Mouse (Mus musculus): ENCODE results near the gene Pcsk6.

The Pcsk6 gene

DNA sequence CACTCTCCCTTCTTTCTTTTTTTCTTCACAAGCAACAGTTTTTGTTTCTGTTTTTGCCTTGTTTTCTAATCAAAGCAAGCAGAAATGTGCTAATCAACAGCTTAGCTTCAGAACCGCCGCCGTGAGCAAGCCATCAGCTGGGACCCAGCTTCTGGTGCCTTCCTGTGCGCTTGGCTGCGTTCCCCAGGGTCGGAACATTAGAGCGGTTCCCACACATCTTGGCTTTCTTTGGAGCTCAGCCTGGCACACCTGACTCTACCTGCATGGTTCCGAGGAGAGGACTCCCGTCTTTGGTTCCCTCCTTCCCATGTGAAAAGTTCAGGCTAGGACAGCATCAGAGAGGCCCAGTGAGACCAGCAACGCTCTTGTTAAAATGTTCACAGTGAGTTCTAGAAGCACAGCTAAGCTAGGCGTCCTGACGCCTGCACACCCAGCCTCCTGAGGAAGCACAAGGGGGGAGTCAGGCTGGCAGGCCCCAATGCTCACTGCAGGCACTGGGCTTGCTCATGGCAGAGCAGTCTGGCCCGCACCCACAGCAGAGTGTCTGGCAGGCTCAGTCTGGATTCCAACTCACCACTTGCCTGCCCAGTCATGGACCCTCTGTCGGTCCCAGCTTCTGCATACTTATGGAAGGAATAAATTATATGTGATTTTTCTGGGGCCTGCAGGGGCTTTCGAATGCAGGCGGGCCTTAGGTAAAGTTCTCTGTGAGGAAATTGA is 139.7 kb downstream of the Pcsk6 start:
- DNase-seq (ENCODE audit: low read depth, low spot score) = no peak

DNA sequence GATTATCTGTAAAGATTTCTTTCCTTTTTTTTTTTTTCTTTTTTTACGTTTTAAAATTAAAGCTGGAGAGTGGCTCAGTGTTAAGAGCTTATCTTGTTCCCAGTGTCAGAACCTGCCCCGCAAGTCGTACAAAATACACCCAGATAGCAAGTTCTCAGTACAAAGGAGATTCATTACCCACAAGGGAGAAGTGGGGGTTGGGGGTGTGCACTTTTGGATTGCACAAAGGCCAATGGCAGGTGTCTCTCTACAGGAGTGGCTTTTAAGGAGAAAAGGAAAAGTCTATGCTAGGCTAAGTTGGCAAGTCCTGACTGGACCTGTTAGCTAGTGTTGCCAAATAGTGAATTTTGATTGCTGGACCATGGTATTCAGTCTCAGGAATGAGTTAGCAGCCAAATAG is 140.3 kb downstream of the Pcsk6 start:
- no peak for DNase-seq (ENCODE audit: low read depth, low spot score)

GRCm38 (mm10) chr7:66003447-66003846 is 141.9 kb downstream of the Pcsk6 start:
- DNase-seq (ENCODE audit: low read depth, low spot score) = no peak

GRCm38 (mm10) chr7:66003865-66004638 is 142.5 kb downstream of the Pcsk6 start:
- DNase-seq (ENCODE audit: low read depth, low spot score) = no peak

- no peak for DNase-seq (ENCODE audit: low read depth, low spot score)
Measured at GRCm38 (mm10) chr7:66005066-66005465, 143.5 kb downstream of the Pcsk6 start.

- no peak for DNase-seq (ENCODE audit: low read depth, low spot score)
Measured at GRCm38 (mm10) chr7:66008161-66008891, 146.8 kb downstream of the Pcsk6 start.

DNA sequence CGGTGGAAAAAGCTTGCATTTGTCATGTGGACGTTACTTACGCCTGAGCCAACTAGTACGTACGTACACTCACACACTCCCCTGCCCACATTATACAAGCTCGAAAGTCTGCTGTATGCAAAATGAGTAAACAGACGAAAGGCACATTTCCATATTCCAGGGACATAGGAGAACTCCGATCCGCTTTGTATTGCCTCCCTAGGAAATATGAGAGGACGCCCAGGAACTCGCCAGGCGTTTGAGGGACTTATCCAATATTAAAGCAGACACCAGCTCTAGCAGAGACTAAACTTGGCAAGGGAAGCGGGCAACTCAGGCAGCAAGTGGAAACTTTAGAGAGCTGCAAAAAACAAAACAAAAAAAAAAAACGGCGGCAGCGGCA is 147.3 kb downstream of the Pcsk6 start:
- no peak for DNase-seq (ENCODE audit: low read depth, low spot score)

DNA sequence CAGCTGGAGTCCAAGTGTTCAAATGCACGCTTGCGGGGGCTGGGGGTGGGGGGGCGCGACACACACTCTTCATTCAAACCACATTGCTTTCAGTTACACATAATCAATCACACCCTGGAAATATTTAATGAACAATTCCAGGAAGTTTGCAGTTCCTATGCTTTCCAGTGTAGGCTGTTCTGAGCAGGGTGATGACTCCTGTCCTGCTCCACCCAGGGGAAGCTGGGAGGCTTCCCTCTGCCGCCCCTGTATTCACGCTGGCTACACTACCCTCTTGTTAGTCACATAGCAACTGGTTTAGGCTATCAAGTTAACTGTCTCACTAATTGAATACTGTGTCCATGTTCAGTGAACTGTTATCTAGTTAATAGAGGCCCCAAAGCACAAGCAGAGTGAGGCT is 149.0 kb downstream of the Pcsk6 start:
- DNase-seq (ENCODE audit: low read depth, low spot score) = no peak

DNA sequence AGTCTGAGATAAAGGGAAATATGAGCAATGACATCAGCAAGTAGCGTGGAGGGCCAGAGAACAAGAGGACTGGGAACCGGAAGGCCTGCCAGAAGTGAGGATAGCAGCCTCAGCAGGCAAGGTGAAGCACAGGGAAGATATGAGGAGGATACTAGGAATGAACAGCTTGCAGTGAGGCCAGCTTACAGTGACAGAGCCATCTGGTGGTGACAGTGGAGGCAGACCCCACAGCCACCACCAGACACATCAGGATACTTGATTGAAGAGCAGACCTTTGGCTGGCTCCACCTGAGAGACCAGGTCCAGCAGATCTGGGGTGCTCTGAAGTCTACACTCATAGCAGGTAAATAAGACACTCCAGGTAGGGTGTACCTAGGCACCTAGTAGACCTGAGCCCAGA is 166.2 kb downstream of the Pcsk6 start:
- peak; percentile 40 for DNase-seq (ENCODE audit: low read depth, low spot score)

- DNase-seq (ENCODE audit: low read depth, low spot score) = no peak
Measured at GRCm38 (mm10) chr7:66028766-66029512, 167.4 kb downstream of the Pcsk6 start.

- DNase-seq (ENCODE audit: low read depth, low spot score) = no peak
Measured at GRCm38 (mm10) chr7:66036809-66037208, 175.3 kb downstream of the Pcsk6 start.

DNA sequence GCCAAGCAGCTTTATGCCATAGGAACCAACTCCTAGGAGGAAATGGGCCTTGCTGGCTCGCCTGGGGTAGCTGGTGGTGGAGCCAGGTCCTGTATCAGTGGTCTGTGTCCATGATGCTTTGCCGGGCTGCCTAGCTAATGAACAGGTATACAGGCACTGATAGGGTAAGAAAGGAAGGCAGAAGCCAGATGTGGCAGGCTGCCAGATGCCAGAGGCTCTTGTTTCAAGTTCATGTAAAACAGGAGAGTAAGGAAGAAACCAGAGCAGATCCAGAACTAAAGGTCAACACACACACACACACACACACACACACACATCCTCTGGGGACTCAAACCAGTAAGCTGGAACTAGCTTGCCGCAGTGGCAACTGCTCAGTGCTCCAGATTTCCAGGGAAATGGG is 176.7 kb downstream of the Pcsk6 start:
- no peak for DNase-seq (ENCODE audit: low read depth, low spot score)

GRCm38 (mm10) chr7:66038730-66039129 is 177.2 kb downstream of the Pcsk6 start:
- DNase-seq (ENCODE audit: low read depth, low spot score) = no peak

GRCm38 (mm10) chr7:66040026-66040814 is 178.7 kb downstream of the Pcsk6 start:
- no peak for DNase-seq (ENCODE audit: low read depth, low spot score)

- DNase-seq (ENCODE audit: low read depth, low spot score) = no peak
Measured at GRCm38 (mm10) chr7:66043552-66044459, 182.3 kb downstream of the Pcsk6 start, which contains the start of gene Gm45213. TSS of gene Gm45213 (plus strand) at chr7:66043602.

DNA sequence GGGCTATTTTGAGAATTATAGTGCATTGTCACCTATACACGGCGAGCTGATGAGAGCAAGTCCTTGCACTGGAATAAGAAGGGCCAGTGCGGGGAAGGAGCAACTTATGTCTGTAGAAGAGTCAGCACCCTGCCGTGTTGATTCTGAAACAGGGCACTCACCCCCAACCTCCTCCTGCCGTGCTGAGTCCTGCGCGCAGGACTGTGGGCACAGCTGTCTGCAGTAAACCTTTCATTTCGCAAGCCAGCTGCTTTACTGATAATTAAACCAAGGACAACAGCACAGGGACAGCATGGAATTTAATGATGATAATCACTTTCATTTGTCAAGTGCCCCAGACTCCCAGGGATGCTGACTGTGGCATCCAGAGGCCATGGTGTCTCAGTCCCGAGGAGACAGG is 183.1 kb downstream of the Pcsk6 start:
- no peak for DNase-seq (ENCODE audit: low read depth, low spot score)

- no peak for DNase-seq (ENCODE audit: low read depth, low spot score)
Measured at GRCm38 (mm10) chr7:66046921-66047918, 185.7 kb downstream of the Pcsk6 start.

DNA sequence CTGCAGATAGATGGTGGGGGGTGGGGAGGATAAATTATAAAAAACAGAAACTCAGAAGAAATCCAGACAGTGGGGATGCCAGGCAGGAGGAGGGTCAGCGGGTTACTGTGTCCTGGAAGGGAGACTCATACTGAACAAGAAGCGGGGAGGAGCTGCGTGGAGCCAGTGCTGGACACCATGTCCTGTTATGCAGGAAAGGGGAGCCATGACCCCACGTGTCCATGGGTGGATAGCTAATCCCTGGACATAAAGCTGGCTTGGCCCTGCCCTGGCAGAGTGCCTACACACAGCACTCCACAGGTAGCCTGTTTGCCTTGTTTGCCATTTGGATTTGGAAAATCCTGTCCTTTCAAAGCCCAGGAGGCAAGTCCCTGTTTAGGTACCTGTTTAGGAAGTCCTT is 186.4 kb downstream of the Pcsk6 start:
- DNase-seq (ENCODE audit: low read depth, low spot score) = no peak
